Mouse (Mus musculus): ENCODE measurements at regions not wholly inside any gene's neighbourhood (a gene's known extent, or its start where the extent isn't known, plus 50 kb on each side); places are given as distances from the start of the nearest gene placed in this dataset.

DNA sequence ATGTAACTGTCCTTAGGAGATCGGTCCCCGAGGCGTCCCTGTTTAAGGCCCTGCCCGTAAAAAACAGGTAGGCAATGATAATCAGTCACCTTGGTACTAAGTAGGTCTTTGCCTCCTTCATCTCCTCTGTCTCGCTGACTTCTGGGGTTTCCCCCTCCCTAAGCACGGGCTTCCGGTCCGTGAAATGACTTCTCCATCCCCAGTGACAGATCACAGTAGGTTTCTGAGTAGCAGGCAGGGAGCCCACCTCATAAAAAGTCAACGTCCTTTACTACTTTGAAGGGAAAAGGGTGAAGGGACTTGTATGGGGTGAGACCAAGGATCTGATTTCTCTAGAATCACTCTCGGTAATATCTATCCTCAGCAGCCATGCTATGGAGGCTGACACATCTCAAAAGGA, 213.0 kb downstream of the Srbd1 start:
- TF ChIP-seq POLR2A (IDR thresholded peaks at IDR 0.05; ENCODE audit: borderline replicate concordance, low read depth, low read length) (no peak), CTCF (IDR thresholded peaks at IDR 0.05; ENCODE audit: low read depth, low read length) (no peak)
